Mouse (Mus musculus) forebrain, embryonic 11.5 days (tissue): ENCODE results near the gene Tmem229a. TPM values are rescaled to one million over a fixed set of nuclear protein-coding genes. Genes with fewer than 3 reads are reported as not detected.

Experiments used
- ATAC-seq: fragments of 200-750 bp; cut with Nextera tagmentation; replicated peaks from 2 replicates; pipeline ENCODE4 v1.8.0; 2017; ENCODE audit warnings: moderate TSS enrichment; ENCODE audit not compliant: low FRiP score
- DNase-seq: peaks from one replicate; pipeline ENCODE4 v3.0.0-alpha.2; 2017; ENCODE audit warnings: low spot score
- H3K27ac ChIP-seq: fragments of 300-500 bp; sonication (generic); 2 replicates; pipeline ENCODE4 v1.5.1; 2014; ENCODE audit warnings: low read depth, low read length
- H3K27me3 ChIP-seq: fragments of 300-500 bp; sonication (generic); 2 replicates; pipeline ENCODE4 v1.6.1; 2014; ENCODE audit warnings: mild to moderate bottlenecking, low read length, mixed read lengths; ENCODE audit not compliant: control insufficient read depth, insufficient read depth
- H3K36me3 ChIP-seq: fragments of 300-500 bp; sonication (generic); 2 replicates; pipeline ENCODE4 v1.6.1; 2014; ENCODE audit warnings: mild to moderate bottlenecking, low read length, moderate library complexity, mixed read lengths; ENCODE audit not compliant: control insufficient read depth, insufficient read depth
- H3K4me1 ChIP-seq: fragments of 300-500 bp; sonication (generic); replicated peaks from 2 replicates; pipeline ENCODE4 v1.6.1; 2014; ENCODE audit warnings: low read length, mixed read lengths; ENCODE audit not compliant: control insufficient read depth, insufficient read depth
- H3K4me2 ChIP-seq: fragments of 300-500 bp; sonication (generic); 2 replicates; pipeline ENCODE4 v1.6.1; 2014; ENCODE audit warnings: low read depth, mild to moderate bottlenecking, low read length, moderate library complexity, mixed read lengths; ENCODE audit not compliant: severe bottlenecking
- H3K4me3 ChIP-seq: fragments of 300-500 bp; sonication (generic); 2 replicates; pipeline ENCODE4 v1.5.1; 2014; ENCODE audit warnings: low read depth, low read length
- H3K9ac ChIP-seq: fragments of 300-500 bp; sonication (generic); 2 replicates; pipeline ENCODE4 v1.6.1; 2014; ENCODE audit warnings: low read length
- H3K9me3 ChIP-seq: fragments of 300-500 bp; sonication (generic); 2 replicates; pipeline ENCODE4 v1.6.1; 2016; ENCODE audit warnings: low read length, mixed read lengths; ENCODE audit not compliant: control insufficient read depth
- WGBS: fragments of 180-500 bp; shearing (Covaris S2); extraction: QIAGEN DNeasy Blood & Tissue Kit; methylation state at CpG from one replicate; pipeline ENCODE4 v1.1.7; 2014; 5-methylcytosine and 5-hydroxymethylcytosine counted together
- polyA plus RNA-seq: library from polyadenylated mRNA; unstranded; fragments of >200 nt; fragmentation: Nextera tagmentation; extraction: Ambion mirVana; gene quantifications from 2 replicates; pipeline ENCODE4 v1.2.1, GENCODE M21; 2014

Tmem229a gene
- polyA plus RNA-seq, 1 experiment from 2014 or later, result 2.0 TPM

DNA sequence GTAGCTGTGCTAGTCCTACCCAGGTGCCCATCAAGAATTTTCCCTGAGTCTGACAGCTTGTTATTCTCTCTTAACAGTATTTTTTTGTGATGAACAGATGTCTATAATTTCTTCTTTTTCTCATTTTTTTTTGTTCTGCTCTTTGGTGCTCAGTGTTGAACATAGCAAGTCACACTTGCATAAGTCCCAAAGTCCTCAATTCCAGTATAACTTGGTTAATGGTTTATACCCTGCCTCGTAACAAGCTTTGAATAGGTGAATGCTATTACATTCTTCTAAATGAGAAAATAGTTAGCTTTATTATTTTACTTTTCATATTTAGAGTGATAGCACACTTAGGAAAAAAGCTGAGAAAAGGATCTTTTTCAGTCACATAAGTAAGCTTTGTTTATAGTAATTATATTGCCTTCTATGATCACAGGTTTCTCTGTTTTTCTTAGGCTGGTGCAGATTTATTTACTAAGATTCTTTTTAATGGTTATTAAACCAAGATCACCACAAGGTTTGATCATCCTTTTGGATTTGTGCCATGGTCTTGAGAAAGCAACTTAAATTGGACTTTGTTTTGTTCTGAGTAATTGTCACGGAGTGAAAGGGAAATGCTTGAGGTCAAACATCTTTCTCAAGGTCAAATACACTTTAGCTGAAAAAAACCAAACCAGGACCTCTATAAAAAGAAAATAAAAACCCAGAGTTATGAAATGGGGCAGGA, 45.9 kb downstream of the Tmem229a start:
- H3K4me3 ChIP-seq, result no peak overlapping the region
- no peaks in the 10 kb centered on the region for H3K4me1 ChIP-seq
- H3K36me3 ChIP-seq, result no peaks in the 10 kb centered on the region
- no peaks in the 10 kb centered on the region for H3K9me3 ChIP-seq
- DNase-seq (no peak), ATAC-seq (no peak)
- no peaks in the 10 kb centered on the region for H3K27me3 ChIP-seq
- no peak overlapping the region for H3K27ac ChIP-seq
- no peak overlapping the region for H3K9ac ChIP-seq
- WGBS, result 83% methylated on average over 2 of the region's 2 CpGs
- H3K4me2 ChIP-seq, result no peak overlapping the region

DNA sequence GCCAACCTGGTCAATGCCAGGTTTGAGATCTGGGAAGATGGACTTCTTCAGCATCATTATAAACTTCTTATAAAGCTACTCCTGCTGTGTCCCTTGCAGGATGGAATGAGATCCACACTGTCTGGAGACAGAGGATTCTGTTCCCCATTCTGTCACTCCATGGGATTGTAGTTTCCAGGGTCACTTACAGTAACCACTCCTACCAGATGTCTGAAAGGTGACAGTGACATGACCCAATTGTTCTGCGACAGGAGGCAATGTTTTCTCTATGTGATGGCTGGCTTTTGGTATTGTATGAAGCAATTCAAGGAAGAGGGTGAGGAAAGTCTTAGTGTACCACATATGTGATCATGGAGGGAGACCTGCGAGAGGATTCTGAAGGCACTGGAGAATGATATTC, 48.3 kb downstream of the Tmem229a start:
- no peak overlapping the region for H3K4me2 ChIP-seq
- 91% methylated on average over 2 of the region's 2 CpGs for WGBS
- no peak for ATAC-seq
- H3K27me3 ChIP-seq, result no peaks in the 10 kb centered on the region
- no peak overlapping the region for H3K9ac ChIP-seq
- H3K9me3 ChIP-seq, result no peaks in the 10 kb centered on the region
- no peak overlapping the region for H3K4me3 ChIP-seq
- H3K4me1 ChIP-seq, result no peaks in the 10 kb centered on the region
- H3K27ac ChIP-seq, result no peak overlapping the region
- H3K36me3 ChIP-seq, result no peaks in the 10 kb centered on the region
- DNase-seq, result no peak

DNA sequence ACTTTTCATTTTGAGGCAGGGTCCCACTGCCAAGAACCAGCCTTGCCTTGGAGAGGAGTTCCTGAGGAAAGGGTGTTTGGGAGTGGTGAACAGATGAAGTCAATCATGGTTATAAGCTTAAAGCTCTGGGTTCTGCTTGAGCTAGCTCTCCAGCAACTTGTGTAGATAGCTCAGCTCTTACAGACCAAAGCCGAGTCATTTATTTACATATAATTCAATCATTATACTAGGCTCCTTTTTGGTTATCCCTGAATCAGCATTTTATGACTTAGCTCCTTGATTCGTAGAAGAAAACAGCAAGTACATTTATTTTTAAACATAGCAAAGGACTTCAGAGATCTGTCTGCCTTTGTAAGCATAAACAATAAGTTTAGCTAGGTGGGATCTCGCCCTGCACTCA, 51.0 kb downstream of the Tmem229a start:
- Histone ChIP-seq H3K4me3 (no peak overlapping the region), H3K27ac (no peak overlapping the region), H3K4me2 (no peak overlapping the region), H3K4me1 (no peaks in the 10 kb centered on the region), H3K27me3 (no peaks in the 10 kb centered on the region), H3K9ac (no peak overlapping the region), H3K9me3 (no peaks in the 10 kb centered on the region), H3K36me3 (no peaks in the 10 kb centered on the region)
- ATAC-seq (no peak), DNase-seq (no peak)
- 85% methylated on average over 3 of the region's 3 CpGs for WGBS

Other genes starting within 250 kb of the Tmem229a start
- gene Hyal6, start 223.1 kb downstream of the Tmem229a start, polyA plus RNA-seq, result 0.08 TPM in 1 of 2 replicates, not detected in the other
- gene Hyal4, start 208.0 kb downstream of the Tmem229a start, polyA plus RNA-seq, result not detected in 2 replicates
- gene Spam1, start 165.1 kb downstream of the Tmem229a start, polyA plus RNA-seq, result not detected in 2 replicates
- gene Hyal5, start 98.3 kb downstream of the Tmem229a start, polyA plus RNA-seq, result not detected in 2 replicates